Mouse (Mus musculus) testis, adult 2 months (tissue): ENCODE results near the gene Tlcd1.

Experiments used
- CTCF ChIP-seq: fragments of 200-500 bp; IDR thresholded peaks from 2 replicates; pipeline ENCODE4 v1.5.1; 2012; ENCODE audit warnings: low read depth, mild to moderate bottlenecking, inconsistent platforms, low read length, moderate library complexity; ENCODE audit not compliant: control insufficient read depth, insufficient read depth, insufficient replicate concordance
- POLR2A ChIP-seq: fragments of 200-500 bp; IDR thresholded peaks from 2 replicates; pipeline ENCODE4 v1.6.1; 2012; ENCODE audit warnings: low read depth, mild to moderate bottlenecking, inconsistent platforms, low read length, moderate library complexity; ENCODE audit not compliant: control insufficient read depth

GRCm38 (mm10) chr11:78213086-78213817 is 36.7 kb downstream of the Tlcd1 start:
- TF ChIP-seq CTCF (no peak), POLR2A (no peak)
